Mouse (Mus musculus): ENCODE results near the gene Htatip2.

DNA sequence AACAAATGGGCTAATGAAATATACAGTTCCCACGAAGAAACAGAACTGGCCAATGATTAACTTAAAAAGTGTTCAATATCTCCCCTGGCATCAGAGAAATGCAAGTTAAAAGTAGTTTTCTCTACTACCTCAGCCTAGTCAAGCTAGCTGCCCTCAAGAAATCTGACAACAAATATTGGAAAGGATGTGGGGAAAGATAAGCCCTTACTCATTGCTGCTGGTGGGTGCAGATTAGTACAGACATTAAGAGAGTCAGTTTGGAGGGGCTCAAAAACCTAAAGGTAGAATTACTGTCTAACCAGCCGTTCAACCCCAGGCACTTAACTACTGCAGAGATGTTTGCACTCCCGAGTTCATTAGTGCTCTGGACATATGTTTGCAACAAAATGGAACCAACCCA is 46.7 kb downstream of the Htatip2 start:
- TF ChIP-seq GATA1 (IDR thresholded peaks at IDR 0.05; ENCODE audit: low read length) (no peak), TAL1 (IDR thresholded peaks at IDR 0.05; ENCODE audit: low read length) (no peak)

Measured in erythroblast, embryonic 14.5 days (primary cell).